Mouse (Mus musculus): ENCODE data around the gene Clpb.

- TF ChIP-seq CTCF (IDR thresholded peaks at IDR 0.05; ENCODE audit: low read depth) (no peak), EP300 (optimal IDR thresholded peaks at IDR 0.05) (no peak)
Observed at GRCm38 (mm10) chr7:101687144-101687543, 23.7 kb downstream of the Clpb start.

All from stomach, postnatal 0 days (tissue).